Mouse (Mus musculus) thymus, postnatal 0 days (tissue): ENCODE results near the gene Erich2. TPM values are rescaled to one million over a fixed set of nuclear protein-coding genes. Genes with fewer than 3 reads are reported as not detected.

ENCODE experiments used
- DNase-seq: peaks from one replicate; pipeline ENCODE4 v3.0.0-alpha.2; 2015; ENCODE audit warnings: low spot score
- polyA plus RNA-seq: library from polyadenylated mRNA; unstranded; fragments of >200 nt; fragmentation: Nextera tagmentation; extraction: Ambion mirVana; gene quantifications from 2 replicates; pipeline ENCODE4 v1.2.1, GENCODE M21; 2015

The Erich2 gene
- polyA plus RNA-seq, 1 experiment from 2014 or later: 0.31 TPM

- DNase-seq: no peak
Measured at GRCm38 (mm10) chr2:70562011-70562491, 53.4 kb downstream of the Erich2 start.

- no peak for DNase-seq
Measured at GRCm38 (mm10) chr2:70562611-70562980, 54.0 kb downstream of the Erich2 start.

GRCm38 (mm10) chr2:70562981-70563671 lies 54.5 kb downstream of the Erich2 start:
- DNase-seq: no peak

- no peak for DNase-seq
Measured at GRCm38 (mm10) chr2:70563721-70564645, 55.4 kb downstream of the Erich2 start.

DNA sequence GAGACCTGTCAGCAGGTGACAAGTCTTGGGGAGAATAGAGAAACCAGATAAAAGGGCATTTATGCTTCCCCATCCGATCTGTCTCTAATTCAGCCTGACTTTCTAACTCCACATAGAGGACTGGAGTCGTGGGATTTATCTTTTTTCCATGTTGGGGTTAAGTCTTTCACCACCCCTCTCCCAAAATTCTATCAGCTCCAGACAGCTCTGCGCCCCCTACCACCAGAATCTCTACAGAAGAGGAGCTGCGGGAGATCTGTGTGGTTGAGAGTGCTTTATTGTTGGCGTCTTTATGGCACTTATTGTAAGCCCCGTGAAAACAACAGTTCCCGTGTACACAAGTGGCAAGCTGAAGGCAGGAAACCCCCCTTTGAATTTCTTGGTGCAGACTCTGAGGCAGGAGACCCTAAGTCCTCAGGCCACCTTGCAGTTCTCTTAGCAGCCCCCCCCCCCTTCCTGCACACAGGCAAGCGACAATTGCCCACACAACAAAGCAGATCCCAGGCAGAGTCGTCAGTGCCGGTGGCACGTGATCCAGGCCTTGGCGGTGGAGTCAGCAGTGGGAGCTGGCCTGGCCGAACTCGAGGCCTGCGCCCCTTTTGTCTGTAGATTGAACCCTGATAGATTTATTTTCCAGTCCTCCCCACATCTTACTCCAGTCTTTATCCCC lies 56.2 kb downstream of the Erich2 start:
- no peak for DNase-seq

- no peak for DNase-seq
Measured at GRCm38 (mm10) chr2:70565651-70566602, 57.3 kb downstream of the Erich2 start.

DNA sequence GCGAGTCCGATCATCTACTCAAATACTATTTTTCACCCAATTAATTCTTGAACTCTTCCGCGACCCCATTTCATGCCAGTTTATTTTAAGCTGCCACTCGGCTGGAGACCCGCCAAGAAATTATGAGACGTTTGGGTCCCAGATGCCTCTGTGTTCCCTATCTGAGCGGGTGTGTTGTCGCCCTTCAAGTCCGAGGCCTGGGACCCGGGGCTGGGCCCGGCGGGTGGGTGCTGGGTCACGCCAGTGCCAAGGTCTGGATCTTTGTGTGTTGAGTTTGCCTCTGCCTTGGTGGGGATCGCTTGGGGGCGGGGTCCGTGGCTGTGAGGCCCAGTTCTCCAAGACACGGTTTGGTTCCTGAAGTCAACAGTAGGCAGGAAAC lies 58.0 kb downstream of the Erich2 start:
- DNase-seq: no peak

- no peak for DNase-seq
Measured at GRCm38 (mm10) chr2:70567071-70567681, 58.6 kb downstream of the Erich2 start.

DNA sequence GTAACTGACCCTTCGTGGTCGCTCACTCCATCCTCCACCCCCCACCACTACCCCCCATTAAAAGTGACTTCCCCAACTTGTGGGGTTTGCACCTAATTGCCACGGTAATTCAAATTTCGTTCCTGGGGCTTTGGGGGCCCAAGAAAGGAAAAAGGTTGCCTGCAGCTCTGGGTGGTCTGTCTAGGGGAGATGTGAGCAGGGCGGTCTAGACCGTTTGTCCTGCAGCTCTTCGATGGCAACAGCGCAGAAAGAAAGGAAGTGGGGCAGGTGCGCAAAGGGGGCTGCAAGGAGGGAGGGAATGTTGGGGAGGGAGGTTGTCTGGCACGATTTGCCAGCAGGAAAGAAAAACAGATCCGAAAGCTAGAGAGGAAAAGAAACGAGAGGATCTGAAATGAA lies 59.1 kb downstream of the Erich2 start:
- no peak for DNase-seq

DNA sequence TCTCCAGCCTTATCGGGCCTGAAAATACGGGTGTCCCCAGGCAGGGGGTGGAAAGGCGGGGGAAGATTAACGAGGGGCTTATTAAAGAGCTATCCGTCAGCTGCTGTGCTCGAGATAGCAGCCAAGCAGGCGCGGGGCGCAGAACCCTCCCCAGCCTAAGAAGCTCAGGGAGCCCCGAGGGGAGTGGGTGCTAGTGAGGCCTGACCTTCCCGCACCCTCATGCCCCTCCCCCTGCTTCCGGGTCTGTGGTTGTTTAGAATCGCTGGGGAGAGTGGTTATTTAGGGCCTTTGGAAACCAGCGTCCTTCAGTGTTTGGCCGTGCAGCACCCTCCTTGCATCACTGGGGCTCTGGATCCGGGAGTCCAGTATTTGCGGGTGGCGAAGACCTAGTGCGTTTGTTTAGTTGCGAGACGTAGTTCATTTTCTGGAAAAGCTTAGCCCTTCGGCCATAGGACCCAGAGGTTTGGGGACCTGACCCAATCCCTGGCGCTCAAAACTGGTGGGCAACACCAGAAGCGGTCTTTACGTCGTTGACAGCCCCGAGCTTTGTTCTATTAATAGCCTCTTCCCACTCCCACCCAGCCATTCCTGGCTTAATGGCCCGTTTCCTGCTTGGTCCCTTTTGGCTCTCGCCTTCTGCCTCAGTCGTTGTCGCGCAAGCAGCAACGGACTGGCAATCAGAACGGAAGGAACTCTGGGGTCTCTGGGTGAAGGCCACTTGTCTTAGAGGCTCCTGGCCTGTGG lies 59.8 kb downstream of the Erich2 start:
- DNase-seq: no peak

- DNase-seq: no peak
Measured at GRCm38 (mm10) chr2:70571698-70572097, 63.1 kb downstream of the Erich2 start.

GRCm38 (mm10) chr2:70572251-70572650 lies 63.6 kb downstream of the Erich2 start:
- no peak for DNase-seq

- DNase-seq: no peak
Measured at GRCm38 (mm10) chr2:70573544-70574210, 65.1 kb downstream of the Erich2 start.

- no peak for DNase-seq
Measured at GRCm38 (mm10) chr2:70588200-70588599, 79.6 kb downstream of the Erich2 start.

Other genes starting within 250 kb of the Erich2 start
- not detected in 2 replicates for gene Sp5, start 33.9 kb upstream of the Erich2 start, polyA plus RNA-seq
- 0.29 and 0.49 TPM in 2 replicates for gene Gad1, start 44.3 kb downstream of the Erich2 start, polyA plus RNA-seq
- 119 and 121 TPM in 2 replicates for gene Gorasp2, start 152.8 kb downstream of the Erich2 start, polyA plus RNA-seq
- 3.0 and 3.6 TPM in 2 replicates for gene Gm26558, start 153.3 kb downstream of the Erich2 start, polyA plus RNA-seq